Mouse (Mus musculus): ENCODE results near the gene Gtf2h1. TPM values are rescaled to one million over a fixed set of nuclear protein-coding genes. Genes with fewer than 3 reads are reported as not detected.
"Not testable (repeated sequence)": the region's sequence is repeated elsewhere in the genome, so short reads cannot be mapped to it uniquely, and the experiment has no call there.

Gene Gtf2h1
- polyA plus RNA-seq, 1 experiment = 27.8 TPM

DNA sequence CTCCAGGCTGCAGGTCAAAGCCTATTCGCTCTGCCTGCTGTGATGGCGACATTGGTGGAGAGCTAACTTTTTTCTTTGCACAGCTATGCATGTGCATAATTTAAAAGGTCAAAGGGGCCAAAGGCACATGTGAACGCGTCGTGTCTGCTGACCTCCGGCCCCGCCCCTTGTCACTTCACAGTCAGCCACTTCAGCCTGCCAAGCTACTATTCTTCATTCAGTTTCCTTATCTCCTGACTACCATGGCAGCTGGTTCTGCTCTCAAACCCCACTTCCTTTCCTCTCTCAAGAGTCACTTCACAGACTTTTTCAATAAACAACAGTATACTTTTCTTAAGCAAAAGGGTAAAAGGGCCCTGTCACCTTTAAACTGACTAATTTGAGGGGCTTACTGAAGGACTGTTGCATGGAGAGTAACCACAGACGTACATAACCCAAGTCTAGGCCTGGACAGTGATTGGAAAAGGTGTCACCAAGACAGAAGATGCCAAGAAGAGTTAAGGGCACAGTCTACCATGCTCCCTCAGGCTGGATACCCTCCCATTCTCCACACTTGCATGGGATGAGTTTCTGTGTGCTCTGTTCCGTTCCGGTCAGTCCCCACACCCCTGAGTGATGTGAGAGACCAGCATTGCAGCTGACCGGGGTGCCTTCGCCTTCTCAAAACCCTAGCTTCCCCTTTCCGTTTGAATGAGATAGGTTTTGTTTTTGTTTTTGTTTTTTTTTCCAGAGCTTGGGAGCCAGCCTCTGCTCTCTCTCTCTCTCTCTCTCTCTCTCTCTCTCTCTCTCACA is 35.1 kb downstream of the Gtf2h1 start:
- no peak for DNase-seq (ENCODE audit: low spot score)

DNA sequence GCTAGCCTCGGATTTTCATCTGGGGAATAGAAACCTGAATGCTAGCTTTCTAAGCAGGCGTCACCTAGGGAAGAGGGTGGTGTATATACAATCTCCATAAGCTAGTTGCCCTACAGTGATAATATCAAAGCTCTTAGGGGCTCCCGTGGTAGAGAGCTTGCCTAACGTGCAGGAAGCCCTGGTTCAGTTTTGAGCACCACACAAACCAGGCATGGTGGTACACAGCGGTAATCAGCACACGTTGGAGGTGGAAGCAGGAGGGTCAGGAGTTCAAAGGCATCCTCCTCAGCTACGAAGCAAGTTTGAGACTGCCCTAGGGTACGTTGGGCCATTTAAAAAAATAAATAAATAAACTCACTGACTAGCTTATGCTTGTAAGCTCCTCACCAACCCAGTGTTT is 35.8 kb downstream of the Gtf2h1 start:
- no peak for DNase-seq (ENCODE audit: low spot score)

DNA sequence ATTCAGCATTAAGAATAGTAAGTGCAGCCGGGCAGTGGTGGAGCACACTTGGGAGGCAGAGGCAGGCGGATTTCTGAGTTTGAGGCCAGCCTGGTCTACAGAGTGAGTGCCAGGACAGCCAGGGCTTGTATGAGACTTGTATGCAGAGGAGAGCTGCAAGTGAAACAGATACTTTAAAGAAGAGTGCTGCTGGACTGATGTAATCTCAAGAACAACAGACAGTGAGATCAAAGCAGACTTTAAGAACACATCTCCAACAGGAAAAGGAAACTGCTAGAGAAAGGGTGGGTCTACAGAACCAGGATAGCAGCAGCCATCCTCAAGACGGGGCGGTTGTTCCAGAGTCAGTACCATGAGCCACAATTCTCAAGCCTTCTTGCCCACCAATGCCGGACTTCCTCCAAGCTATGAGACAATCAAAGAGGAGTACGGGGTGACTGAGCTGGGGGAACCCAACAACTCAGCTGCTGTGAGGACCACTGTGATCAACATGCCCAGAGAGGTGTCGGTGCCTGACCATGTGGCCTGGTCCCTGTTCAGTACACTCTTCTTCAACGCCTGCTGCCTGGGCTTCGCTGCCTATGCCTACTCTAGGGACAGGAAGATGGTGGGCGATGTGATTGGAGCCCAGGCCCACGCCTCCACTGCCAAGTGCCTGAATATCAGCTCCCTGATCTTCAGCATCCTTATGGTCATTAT is 36.4 kb downstream of the Gtf2h1 start:
- DNase-seq (ENCODE audit: low spot score) = not testable (repeated sequence)

DNA sequence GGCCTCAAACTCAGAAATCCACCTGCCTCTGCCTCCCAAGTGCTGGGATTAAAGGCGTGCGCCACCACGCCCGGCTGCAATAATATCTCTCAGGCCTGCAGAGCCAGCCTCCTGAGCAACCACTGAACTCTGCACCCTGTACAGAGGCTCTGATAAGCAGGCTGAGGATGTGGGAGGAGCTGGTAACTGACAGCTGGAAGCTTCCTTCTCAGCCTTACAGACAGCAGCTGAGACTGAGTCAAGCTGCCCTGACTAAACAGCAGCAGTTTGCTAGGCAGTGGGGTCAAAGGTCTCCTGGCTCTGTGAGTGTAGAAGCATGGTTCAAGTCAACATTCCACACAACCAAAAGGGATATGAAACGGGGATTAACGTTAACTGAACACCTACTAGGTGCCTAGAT is 37.4 kb downstream of the Gtf2h1 start:
- no peak for DNase-seq (ENCODE audit: low spot score)

DNA sequence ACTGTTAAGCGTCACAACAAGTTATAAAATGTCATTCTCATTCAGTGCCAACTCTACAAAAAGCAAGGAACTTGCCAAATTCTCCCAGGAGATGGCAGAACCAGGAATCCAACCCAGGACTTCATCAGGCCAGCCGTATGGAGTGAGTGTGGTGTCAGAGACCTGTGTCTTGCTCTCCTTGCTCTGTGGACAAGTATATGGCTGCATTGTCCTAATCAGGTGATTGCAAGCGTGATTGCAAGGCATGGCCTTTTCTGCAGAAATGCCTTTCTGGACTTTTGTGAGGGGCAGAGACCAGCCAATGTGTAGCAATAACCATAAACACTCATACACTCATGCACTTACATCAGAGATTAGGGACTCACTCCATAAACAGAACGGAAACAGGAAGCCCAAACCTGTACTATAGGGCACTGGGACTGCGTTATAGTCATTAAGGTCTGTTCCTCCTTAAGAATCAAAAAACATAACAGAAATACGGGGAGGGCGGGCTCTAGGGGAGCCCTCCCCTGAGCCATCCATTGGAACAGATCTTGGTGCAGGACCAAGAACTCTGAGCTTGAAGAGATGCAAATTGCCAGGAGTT is 37.9 kb downstream of the Gtf2h1 start:
- DNase-seq (ENCODE audit: low spot score) = no peak

DNA sequence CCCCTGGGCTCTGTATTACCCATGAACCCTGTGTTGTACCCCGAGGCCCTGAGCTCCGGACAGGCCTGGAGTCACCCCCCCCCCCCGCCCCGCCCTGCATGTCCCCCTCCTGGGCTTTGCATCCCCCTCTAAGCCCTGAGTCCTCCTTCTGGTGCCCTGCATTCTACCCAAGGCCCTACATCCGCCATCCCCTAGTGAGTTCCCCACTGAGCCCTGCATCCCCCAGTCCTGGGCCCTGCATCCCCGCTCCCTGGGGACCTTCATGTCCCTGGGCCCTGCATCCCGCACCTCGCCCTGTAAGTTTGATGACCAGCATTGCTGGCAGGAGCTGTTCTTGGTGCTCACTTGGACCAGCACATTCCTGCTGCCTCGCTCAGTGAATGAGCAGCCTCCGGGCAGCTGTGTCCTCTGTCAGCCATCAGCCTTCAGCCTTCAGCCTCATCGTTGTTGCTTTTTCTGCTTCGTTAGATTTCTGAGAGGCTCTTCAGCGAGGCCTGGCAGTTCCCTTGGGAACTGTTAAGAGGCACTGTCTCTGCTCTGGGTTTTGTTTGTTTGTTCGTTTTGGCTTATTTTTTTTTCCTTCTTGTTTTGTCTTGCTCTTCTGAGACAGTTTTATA is 39.2 kb downstream of the Gtf2h1 start:
- DNase-seq (ENCODE audit: low spot score) = no peak

DNA sequence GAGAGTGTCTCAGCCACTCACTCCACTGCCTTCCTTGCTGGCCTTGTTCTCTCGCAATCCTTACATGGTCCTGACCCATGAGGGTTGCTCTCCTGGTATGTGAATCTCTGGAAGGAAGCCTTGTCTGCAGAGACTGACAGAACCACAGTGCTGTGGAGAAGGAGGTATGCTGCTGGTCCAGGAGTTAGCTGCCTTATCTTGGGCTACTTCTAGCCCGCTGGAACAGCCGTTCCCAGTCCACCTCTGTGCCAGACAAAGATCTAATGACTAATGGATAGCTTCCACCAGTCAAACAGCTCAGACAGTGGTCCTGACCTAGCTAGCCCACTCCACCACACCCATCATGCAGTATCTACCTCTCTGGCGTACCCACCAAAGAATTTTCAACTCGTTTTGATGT is 40.5 kb downstream of the Gtf2h1 start:
- DNase-seq (ENCODE audit: low spot score) = no peak

DNA sequence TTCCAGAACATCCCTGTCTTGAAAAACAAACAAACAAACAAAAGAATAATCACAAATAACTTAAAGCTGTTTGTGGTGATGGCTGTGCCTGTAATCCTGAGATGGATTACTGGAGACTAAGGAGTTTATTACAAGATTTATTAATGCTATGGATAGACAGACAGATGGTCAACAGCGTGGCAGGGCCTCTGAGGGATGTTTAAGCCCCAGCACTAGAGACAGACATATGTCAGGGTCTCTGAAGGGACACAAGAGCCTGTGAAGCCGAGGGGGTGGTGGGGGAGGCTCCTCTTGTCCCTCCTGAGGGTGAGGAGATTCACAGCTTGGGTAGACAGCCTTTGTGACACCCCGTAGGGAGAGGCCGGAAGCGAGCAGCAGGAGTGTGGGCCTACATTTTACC is 41.2 kb downstream of the Gtf2h1 start:
- DNase-seq (ENCODE audit: low spot score) = no peak

DNA sequence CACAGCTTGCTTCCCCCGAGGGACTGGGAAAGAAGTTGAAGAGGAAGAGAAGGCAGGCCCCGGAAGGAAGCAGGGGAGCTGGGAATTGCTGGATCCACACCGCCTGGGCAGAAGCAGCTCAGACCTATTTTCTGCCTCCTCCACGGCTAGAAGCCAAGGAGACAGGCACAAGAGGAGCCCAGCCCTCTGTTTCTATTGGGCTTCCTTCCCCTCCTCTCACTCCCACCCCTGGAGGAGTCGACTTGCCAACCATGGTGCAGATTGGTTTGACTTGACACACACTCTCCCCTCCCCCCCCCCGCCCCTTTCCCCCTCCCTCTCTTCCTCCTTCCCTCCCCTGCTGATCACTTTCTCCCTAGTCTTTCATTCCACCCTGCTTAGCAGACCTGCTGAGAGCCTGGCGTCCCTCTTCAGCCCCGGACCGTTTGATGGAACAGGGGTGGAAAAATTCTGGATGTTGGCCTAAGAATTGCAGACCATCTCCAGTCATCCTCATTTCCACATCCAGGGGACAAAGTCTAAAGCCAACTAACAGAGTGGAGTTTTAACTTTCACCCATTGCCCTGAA is 42.3 kb downstream of the Gtf2h1 start:
- no peak for DNase-seq (ENCODE audit: low spot score)

DNA sequence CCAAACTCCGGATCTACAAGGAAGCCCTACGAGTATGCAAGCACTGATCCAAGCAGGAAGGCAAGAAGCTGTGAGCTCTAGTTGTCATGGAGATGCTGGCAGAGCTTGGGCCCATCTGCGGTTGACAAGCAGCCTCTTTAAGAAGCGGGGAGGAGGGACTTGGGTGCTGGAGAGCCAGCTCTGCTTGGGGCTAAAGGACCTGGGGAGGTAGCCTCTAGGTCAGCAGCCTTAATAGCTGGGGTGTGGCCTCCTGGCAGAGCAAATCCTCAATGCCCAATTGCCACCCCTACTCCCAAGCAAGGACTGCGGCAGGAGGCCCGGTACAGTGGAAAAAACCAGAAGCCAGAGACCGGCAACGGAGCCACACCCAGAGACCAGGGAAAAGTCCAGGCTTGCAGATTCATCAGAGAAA is 43.0 kb downstream of the Gtf2h1 start:
- peak; percentile 68 for DNase-seq (ENCODE audit: low spot score)

DNA sequence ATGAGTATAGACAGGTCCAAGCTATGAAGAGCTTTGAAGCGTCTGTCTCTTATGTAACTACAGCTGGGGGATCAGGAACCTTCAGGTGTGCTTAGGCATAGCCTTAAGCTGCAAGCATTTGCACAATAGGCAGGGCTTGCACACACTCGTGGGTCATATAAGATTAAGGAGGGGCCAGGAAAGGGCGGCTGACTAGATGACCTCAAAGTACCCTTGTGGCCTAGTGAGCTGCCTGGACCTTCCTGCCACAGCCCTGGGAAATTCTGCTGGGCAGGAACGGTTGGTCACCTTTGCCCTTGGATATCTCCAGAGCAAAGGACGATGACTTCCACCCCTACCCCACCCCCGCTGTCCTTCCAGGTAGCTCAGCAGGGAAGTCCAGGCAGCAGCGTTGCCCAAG is 43.5 kb downstream of the Gtf2h1 start:
- no peak for DNase-seq (ENCODE audit: low spot score)

DNA sequence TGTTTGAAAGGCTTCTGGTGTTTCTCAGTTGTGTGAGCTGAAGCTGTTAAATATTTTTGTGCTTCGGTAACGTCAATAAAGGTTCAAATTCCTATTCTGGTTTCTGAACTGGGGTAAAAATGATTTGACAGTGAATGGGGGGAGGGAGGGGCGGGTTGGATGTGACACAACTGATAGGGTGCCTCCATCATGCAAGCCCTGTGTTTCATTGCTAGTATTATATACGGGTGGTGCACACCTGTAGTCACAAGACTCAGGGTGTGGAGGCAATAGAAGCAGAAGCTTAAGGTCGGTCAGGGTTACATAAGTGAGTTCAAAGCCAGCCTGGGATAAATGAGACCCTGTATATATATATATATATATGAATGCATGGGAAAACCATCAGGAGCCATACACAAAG is 44.0 kb downstream of the Gtf2h1 start:
- no peak for DNase-seq (ENCODE audit: low spot score)

DNA sequence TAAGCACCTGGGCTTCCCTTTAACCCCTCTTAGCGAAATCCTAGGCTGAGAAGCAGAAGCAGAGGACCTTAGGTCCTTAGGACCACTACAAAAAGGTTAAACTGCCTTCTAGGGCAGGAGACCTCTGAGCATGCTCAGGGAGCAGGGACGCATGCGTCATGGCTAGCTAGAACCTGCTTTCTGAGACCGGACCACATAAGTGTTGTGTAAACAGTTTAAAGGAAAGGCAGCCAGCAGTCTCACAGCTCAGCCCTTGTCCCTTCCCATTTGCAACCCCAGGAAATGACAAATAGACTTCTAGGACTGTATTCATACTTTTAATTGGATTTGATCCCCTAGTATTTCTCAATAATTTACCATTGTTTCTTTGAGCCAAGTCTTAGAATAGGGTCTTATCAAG is 44.4 kb downstream of the Gtf2h1 start:
- DNase-seq (ENCODE audit: low spot score) = no peak

DNA sequence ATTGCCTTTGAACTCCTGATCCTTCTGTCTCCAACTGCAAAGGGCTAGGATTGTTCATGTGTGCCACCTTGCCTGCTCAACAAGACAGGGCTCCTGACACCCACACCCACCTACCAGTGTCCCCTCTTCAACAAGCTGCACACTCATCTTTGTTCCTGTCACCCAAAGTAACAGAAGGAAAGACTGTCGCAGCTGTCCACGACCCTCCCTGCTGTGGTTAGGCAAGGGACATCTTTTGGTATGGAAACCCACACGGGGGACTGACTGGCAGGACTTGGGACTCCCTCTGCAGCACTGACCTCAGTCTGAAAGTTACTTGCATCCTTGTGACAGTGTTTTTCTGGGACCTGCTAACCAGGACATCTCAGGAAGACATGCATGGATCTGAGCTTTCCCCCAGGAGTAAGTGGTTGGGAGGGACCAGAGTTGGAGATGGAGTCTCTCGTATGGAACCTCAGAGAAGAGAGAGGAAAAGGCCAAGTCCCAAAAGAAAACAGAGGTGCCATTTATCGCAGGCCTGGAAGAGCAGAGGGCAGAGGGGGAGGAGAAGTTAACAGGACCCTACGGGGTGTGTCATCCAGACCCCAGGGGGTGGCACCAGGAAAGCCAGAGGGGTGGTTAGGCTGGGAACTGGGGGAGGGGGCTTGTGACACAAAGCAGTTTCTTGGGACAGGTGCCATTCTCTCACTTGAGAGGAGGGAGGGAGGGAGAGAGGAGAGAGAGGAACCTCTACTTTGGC is 45.1 kb downstream of the Gtf2h1 start, which contains the start of gene Ldha:
Gene Ldha, plus strand, starts transcription at position 689 of the 739 bp plus-strand sequence.
- DNase-seq (ENCODE audit: low spot score) = no peak

DNA sequence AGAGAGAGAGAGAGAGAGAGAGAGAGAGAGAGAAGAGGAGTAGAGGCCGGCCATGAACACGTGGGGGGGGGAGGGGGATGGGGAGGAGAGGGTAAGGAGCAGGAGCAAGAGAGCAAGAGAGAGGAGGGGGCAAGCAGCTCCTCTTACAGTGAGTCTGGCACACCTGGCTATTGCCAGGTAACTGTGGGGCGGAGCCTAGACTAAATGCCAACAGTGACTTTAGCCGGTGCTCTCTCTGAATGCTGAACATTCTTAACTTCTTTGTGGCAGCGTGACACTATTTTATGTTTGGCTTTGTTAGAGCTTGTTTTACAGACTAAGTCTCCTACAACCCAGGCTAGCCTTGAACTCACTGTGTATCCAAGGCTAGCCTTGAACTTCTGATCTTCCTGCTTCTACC is 46.4 kb downstream of the Gtf2h1 start:
- DNase-seq (ENCODE audit: low spot score) = no peak

DNA sequence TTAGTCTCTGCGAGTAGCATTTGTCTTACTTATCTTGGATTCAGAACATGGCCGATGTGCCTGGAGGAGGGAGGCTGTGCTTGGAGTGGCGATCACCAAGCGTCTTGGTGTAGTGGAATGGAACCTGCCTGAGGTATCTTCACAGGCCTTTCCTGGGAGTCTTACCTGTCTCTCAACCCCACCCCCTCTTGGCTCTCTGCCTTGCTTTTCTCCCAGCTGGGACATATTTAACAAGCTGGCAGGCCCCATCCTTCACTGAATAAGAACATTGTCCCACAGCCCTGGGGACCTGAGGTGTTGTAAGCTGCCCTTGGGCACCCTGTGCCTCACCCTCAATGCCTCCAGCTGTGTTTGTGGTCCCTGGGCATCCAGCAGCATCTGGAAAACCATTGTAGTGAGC is 47.7 kb downstream of the Gtf2h1 start:
- DNase-seq (ENCODE audit: low spot score) = no peak

DNA sequence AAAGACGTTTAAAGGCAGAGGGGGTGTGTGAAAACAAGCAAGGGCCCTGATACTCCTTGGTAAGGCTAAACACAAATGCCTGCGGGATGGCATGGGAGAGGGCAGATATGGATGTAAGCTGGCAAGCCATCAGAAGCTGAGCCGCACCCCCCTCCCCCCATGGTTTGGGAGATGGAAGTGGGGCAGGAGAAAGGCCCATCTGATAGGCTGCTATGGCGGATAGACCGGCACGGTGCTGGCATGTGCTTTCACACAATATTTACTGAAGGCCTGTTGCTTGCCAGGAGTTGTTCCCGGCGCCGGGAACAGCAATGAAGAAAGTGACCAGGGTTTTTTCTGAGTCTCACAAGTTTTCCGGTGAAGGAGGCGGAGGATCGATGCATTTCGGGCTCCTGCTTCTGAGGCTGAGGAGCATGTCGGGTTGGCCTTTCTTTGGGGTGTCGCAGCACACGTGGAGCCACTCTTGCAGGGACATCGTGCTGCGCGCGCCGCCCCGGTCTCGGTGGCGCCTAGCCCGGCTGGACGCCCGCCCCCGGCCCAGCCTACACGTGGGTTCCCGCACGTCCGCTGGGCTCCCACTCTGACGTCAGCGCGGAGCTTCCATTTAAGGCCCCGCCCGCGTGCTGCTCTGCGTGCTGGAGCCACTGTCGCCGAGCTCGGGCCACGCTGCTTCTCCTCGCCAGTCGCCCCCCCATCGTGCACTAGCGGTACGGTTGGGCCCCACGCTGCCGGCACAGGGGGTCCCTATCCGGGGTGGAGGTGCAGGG is 49.5 kb downstream of the Gtf2h1 start:
- DNase-seq (ENCODE audit: low spot score) = peak; percentile 91

DNA sequence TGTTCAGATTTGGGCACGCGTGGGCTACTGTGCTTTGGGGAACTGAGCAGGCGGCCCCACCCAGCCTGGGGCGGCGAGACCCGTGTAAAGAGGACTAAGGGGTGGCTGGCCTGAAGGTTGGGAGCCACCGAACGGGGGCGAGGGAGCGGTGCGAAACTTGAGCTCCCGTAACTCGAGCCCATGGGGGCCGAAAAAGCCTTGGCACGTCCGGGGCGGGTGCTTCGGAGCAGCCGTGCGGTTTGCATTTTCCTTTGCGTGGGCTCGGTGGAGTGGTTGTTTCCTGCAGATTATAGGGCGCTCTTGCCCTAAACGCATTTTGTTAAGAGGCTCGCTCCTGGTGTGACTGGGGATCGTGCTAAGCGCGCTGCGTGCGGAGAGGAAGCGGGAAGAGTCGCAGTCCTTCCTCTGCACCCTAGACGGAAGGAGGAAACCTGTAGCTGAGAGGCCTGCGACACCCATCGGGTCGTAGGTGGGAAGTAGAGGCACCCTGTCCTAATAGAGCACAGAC is 50.1 kb downstream of the Gtf2h1 start:
- DNase-seq (ENCODE audit: low spot score) = peak; percentile 40

DNA sequence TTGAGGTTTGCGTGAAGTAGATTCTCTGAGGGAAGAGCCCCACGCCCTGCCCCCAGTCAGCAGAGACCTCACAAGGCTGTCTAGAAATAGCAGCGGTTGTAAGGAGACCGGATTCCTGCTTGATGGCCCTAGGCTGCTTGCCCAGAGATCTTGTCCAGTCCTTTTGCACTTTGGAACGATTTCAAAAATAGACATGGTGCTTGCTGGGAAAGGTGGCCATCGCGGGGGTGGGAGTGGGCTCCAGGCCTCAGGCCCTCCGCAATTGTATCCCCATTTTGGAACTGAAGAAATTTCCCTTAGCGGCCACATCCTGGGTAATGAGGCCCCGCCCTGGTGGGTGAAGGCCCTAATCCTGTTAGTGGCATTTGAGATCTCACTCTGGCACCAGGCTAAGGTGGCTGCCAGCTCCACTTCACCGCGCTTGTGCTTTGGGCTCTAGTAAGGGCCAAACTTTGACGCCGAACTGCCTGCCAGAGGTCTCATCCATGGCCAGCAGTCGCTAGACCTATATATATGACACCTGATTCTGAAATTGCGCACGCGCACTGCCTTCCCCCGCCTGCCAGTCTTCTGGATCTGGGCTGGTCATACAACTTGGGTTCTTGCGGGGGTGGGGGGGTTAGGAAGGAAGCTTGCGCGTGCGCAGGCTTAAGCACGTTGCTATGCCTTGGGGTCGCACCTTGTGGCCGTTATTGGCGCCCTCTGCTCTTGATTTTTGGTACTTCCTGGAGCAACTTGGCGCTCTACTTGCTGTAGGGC is 50.8 kb downstream of the Gtf2h1 start:
- DNase-seq (ENCODE audit: low spot score) = peak; percentile 48

DNA sequence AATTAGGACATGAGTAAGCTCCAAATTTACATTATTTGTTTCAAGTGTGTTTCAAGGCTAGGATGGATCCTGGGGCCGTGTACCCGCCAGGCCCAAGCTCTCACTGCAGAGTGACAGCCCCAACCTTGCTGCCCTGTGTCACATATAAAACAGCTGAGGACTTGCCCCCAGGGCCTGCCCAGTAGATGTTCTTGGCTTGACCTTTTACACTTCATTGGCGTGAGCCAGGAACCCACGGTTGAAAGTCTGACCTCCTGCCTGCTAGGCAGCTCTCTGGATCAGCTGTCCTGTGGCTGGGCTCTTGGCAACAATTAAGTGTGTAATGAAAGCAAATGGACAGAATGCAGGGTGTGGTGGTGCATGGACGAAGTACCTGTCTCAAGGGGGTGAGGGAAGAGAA is 53.4 kb downstream of the Gtf2h1 start:
- DNase-seq (ENCODE audit: low spot score) = no peak

Data from urinary bladder, adult 2 months (tissue).